Mouse (Mus musculus) megakaryocyte, adult 5-6 weeks (primary cell): ENCODE measurements around the gene Tspan13. TPM values are rescaled to one million over a fixed set of nuclear protein-coding genes. Genes with fewer than 3 reads are reported as not detected.

Experiments
- ATAC-seq: 2 replicates; pipeline ENCODE4 v1.8.0; 2016; ENCODE audit warnings: mild to moderate bottlenecking, inconsistent platforms; ENCODE audit not compliant: poor library complexity, severe bottlenecking
- total RNA-seq, 2 experiments: library from RNA; stranded (forward) in 1 of 2; stranded (reverse) in 1 of 2; fragments of 153-499, 151-499 nt in 1 of 2; fragments of 221-1000, 200-1000 nt in 1 of 2; gene quantifications; 2 replicates each; pipeline versions ENCODE4 v1.2.3 to v1.2.4; 2015 to 2017

The Tspan13 gene
- total RNA-seq, 2 experiments from 2014 or later = 21.4 to 30.4 TPM

- ATAC-seq = no peak
These were observed 9.9 kb downstream of the Tspan13 start for GRCm38 (mm10) chr12:36032419-36032818.

GRCm38 (mm10) chr12:36030660-36031363 lies 11.5 kb downstream of the Tspan13 start:
- ATAC-seq = no peak

DNA sequence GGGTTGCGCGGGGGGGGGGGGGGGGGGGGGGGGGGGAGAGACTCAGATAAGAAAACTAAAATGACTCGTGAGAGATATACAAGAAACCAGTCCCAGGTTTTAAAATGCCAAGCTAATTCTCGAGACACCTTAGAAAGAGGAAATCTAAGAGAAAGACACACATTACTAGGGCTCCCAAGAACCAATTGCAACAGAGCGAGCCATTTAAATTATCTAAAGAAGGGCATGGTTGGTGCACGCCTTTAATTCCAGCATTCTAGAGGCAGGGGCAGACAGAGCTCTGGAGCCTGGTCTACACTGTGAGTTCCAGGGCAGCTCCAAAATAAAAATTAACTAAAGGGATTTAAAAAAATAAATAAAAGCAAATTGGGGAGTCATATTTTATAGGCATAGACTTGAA lies 12.6 kb downstream of the Tspan13 start:
- peak; percentile 13; the same call in 1 of the 2 replicates for ATAC-seq

DNA sequence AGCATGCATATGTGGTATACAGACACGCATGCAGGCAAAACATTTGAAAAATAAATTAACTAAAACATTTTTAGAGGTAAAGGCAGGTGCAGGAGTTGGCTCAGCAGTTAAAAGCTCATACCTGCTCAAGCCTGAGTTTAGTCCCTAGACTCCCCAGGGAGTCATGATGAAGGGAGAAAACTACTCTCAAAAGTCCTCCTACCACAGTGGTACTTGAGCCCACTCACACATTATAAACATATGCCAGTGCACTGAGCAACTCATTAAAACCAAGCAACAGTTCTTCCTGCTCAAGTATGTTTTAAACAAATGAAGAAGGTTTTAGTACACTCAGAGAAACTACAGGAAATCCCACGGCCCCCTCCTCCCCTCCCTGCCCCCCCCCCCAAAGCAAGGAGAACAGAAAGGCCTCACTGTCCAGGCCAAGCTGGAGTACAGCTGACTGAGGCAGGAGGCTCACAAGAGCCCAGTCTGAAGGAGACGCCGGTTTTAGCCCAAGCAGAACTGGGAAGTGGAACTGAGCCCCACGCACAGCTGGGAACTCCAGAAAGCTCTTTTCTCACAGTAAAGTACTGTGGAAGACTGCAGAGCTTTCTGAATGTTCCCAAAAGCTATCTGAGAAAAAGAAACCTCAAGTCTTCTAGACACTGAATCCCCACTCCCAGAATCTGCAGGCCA lies 13.2 kb downstream of the Tspan13 start:
- ATAC-seq = peak; percentile 81

DNA sequence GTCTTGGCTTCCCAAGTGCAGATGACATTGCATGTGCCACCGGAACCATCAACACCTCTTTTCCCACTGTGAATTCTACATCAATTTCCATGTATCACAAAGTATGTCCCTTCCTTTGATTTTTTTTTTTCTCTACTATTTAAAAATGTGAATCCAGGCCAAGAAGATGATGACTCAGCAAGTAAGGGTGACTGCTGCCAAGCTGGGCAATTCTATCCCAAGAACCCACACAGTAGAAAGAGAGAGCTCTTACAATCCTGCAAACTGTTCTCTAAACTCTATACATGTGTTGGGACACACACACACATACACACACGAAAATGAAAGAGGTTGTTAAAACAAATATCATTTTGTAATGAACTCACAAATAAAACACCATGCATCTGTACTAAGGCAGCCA lies 15.1 kb downstream of the Tspan13 start:
- ATAC-seq = no peak

GRCm38 (mm10) chr12:36026126-36026525 lies 16.2 kb downstream of the Tspan13 start:
- ATAC-seq = no peak

- ATAC-seq = no peak
These were observed 21.6 kb downstream of the Tspan13 start for GRCm38 (mm10) chr12:36020710-36021109.

GRCm38 (mm10) chr12:36020081-36020480 lies 22.2 kb downstream of the Tspan13 start:
- no peak for ATAC-seq

DNA sequence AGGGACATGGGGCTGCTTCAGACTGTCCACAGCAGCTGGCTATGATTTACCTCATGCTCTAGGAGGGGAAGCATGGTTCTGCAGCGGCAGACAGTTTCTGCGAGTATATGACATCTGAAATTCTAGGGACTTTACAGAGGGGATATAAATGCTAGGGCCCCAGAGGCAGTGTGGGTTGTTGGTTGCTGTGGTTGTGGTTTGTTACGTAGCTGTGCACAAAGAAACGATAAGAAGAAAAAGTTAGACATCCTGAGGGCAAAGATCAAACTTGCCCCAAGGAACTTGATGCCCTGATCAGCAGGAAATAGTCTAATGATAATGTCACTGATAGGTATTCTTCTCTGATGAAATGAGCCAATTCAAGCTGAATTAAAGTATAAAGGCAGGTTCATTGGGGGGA lies 22.7 kb downstream of the Tspan13 start:
- ATAC-seq = peak; percentile 72

- ATAC-seq = no peak
These were observed 24.5 kb downstream of the Tspan13 start for GRCm38 (mm10) chr12:36017791-36018190.

DNA sequence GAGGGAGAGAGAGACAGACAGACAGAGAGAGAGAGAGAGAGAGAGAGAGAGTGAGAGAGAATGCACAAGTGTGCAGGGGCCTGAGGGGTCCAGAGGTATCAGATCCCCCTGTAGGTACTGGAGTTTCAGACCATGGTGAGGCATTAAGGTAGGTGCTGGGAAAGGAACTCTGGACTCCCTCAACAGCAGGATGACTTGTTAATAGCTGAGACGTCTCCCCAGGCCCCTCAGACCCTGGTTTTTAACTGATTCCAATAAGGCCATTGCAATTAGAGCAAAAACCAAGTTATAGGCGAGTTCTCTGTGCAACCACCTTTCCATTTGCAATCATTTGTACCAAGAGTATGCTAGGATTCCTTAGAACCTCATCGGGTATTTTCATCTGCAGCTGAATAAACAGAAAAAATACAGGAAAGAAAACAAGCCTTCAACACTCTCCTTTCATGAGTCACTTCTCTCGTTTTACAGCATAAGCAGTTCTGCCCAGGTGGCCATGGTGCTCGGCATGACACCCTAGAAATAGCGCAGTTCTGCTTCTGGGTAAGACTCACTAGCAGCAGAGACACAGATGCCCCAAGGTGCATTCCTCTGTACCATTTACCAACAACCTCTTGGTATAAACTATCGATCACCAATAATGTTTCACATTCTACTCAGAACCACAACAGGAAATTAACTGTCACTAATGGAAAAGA lies 28.9 kb downstream of the Tspan13 start:
- ATAC-seq = no peak

GRCm38 (mm10) chr12:36008364-36009047 lies 33.8 kb downstream of the Tspan13 start:
- no peak for ATAC-seq

DNA sequence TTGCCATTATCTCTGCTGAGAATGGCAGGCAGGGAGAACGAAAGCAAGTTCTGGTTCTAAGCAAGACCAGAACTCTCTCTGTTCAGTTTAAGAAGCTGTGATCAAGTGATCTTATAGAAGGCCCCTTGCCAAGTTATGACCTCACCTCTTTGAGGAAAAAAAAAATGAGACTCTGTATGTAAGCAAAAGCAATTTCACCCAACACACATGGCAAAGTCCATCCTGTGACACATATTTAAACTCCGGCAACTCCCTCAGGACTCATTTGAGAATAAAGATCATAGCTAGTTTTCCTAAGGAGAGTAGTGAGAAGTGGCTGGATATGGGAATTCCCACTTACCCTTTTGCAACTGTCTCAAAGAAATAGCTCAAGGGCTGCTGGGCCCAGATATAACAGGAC lies 34.7 kb downstream of the Tspan13 start:
- ATAC-seq = no peak

- no peak for ATAC-seq
These were observed 37.6 kb downstream of the Tspan13 start for GRCm38 (mm10) chr12:36004714-36005113.

DNA sequence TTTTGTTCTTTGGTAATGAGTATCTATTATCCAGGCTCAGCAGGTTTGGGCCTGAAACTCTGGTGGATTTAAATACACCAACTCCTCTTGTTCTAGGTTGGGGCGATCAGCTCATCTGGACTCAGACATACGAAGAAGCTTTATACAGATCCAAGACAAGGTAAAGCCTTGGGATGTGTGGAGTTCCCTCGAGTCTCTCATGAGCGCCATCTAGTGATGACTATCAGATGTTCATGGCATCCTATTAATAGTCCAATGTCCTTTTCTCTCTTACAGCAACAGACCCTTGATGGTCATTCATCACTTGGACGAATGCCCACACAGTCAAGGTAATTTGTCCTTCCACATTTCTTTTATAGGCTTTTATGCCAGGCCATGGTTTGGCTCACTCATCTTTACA lies 46.5 kb downstream of the Tspan13 start:
- ATAC-seq = peak; percentile 74

DNA sequence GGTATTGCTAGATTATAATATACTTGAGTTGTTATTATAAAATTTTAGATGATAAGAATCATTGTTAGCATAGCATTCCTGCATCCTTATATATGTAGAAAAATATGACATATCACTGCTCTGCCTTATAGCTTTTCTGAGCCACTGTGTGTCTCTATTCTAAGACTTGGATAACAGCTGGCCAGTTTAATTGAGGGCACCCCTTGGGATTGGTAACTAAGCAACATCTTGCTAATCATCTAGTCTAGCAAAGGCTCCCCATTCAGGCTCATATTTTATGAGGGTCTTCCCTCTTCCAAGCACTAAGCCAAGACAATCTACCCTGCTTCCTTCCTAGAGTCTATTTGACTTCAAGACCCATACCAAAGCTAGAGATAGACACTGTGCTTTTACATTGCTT lies 48.2 kb downstream of the Tspan13 start:
- no peak for ATAC-seq

DNA sequence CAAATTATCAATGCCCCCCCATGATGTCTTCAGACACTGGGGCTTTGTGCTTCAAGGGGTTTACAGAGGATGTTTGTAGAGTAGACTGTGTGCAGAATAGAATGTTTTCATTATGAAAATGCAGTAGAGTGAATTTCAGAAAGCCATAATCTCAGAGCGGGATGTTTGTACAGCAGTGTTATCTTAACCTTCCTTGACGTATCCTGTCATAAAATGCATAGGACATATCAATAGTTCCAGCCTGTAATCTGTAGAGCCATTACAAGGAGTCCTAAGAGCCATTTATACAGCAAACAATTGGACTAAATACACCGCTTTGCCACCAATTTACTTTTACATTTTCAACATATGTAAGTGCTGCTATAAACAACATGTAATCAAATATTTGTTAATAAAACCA lies 48.7 kb downstream of the Tspan13 start:
- no peak for ATAC-seq

- no peak for ATAC-seq
These were observed 49.6 kb downstream of the Tspan13 start, which contains the start of gene Agr2 for GRCm38 (mm10) chr12:35992711-35993110. Agr2 (plus strand) TSS chr12:35992907.

- ATAC-seq = no peak
These were observed 57.6 kb downstream of the Tspan13 start for GRCm38 (mm10) chr12:35984743-35985142.

DNA sequence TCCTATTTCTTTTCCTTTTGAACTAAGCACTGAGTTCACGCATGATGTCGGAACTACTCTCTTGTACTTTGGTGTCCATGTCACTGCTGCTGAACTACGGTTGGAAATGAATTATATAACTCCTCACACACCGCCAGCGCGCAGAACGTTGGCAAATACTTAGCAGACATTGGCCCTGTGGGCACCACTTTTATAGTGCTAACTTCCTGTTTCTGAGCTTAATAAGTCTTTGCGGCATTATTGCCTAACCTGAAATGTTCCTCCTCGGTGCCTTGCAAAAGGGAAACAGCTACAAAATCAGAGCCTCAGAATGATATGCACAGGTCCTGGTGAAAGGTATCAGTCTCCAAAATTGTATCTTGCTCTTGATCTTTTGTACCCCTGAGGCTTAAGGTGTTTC lies 58.8 kb downstream of the Tspan13 start:
- peak; percentile 92 for ATAC-seq

- peak; percentile 41 for ATAC-seq
These were observed 60.5 kb downstream of the Tspan13 start for GRCm38 (mm10) chr12:35981732-35982360.
